Mouse (Mus musculus) 3134 (cell line): Measurements from ENCODE around the gene Vat1l.

Source experiments
- DNase-seq: peaks from one replicate; pipeline ENCODE4 v3.0.0-alpha.2; 2011; ENCODE audit warnings: low spot score; ENCODE audit not compliant: insufficient read length; ENCODE audit errors: extremely low read depth

The Vat1l gene

DNA sequence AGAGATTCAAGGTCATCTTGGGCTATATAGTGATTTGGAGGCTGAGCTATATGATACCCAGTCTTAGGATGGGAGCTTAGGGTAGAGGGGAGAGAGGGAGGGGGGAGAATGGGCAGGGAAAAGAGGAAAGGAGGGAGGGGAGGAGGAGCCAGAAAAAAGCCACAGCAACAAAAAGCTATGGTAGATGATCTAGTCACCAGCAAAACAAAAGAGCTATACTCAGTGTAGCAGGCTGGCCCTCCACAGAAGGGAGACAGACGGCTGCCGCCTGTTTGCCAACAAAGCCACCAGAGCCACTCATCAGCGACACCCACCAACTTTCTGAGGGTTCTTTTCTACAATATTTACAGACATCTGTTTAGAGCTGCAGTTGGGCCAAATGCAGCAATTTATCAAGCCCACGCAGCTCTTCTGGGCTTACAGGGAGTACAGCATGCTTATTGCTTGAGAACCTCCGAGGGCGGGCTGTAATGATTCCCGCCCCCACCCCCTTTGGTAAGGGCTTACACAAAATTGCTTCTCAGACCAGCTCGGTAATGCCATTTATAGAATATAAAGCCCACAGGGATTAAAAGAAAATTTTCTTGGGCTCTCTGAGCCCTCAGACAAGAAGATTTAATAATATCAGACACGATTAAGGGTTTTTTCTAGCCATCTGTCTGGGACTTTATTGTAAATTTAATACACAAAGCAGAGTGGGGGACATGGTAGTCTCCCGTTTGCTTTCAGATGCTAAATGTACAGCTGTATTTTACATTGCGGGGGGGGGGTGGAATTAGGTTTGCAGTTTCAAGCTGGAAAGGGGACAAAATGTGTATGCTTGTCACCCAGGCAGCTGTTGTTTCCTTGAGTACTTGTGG is 89.7 kb downstream of the Vat1l start:
- no peak for DNase-seq

DNA sequence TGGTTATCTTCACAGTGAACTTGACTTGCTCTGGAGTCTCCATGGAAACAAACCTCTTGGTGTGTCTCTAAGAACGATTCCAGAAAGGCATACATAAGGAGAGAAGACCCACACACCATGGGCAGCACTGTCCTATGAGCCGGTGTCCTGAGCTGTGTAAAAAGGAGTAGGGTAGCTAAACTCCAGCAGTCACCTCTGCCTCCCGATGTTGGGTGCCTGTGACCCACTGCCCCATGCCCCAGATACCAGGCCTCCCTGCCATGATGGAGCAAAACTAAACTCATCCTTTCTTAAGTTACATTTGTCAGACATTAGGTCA is 90.3 kb downstream of the Vat1l start:
- no peak for DNase-seq

DNA sequence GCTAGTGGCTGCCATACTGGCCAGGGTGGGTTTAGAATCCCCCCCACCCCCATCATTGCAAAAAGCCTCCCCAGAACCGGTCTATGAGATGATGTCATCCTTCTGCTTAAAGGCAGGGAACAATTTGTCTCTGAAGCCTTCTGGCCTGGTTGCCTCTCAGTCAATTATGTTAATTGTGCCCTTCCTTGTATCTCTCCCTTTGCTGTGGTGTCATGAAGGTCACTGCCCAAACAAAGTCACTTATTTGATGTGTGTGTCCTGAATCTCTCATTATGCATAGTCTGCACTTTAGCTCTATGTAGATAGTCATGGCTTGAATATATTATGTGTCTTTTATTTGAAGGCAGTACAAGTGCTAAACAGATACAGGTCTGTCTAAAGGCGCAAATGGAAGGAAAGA is 92.8 kb downstream of the Vat1l start:
- no peak for DNase-seq

GRCm38 (mm10) chr8:114300072-114300471 is 94.7 kb downstream of the Vat1l start:
- DNase-seq = no peak

DNA sequence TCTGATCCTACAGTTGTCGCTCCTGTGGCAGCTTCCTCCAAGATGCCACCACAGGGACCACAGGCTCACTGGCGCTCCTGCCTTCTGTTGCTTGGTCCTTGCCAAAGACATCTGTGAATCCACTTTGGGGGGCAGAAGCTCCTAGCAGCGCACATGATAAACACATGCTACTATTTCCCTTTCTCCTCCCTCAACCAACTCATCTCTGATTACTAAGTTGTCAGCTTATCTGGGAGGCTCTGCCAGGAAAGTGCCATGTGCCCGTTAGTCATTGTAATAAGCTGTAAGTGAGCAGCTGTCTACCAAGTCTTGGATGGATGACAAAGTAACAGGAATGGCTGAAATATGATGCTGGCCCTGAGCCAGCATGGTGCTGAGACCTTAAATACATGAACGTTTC is 100.9 kb downstream of the Vat1l start:
- DNase-seq = no peak

DNA sequence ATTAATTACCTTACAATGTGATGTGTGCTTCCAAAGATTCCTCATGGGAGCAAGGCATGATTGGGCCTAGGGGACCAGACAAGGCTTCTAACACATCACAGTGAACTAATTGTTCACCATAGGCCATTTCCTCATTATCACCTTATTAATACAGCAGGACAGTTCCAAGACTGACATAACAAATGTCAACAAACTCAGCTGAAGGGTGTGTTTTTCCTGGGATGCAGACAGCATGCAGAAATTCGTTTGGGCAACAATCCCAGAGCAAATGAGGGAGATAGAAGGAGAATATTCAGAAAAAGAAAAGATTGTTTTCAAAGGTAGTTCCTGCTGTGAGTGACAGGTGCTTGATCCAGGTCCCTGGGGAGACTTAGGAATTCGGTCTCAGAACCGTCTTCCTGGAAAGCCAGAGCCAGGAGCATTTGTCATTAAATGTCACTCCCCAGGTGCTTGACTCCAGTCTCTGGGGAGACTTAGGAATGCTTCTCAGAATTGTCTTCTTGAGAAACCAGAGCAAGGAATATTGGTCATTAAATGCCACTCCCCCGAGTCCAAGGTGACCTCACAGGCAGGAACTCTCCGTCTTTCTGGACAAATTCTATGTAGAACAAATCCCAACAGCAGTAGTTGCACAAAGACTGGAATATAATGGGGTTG is 109.4 kb downstream of the Vat1l start:
- no peak for DNase-seq

- DNase-seq = no peak
These were observed 112.7 kb downstream of the Vat1l start for GRCm38 (mm10) chr8:114318161-114318560.

GRCm38 (mm10) chr8:114322096-114322495 is 116.7 kb downstream of the Vat1l start:
- DNase-seq = no peak

DNA sequence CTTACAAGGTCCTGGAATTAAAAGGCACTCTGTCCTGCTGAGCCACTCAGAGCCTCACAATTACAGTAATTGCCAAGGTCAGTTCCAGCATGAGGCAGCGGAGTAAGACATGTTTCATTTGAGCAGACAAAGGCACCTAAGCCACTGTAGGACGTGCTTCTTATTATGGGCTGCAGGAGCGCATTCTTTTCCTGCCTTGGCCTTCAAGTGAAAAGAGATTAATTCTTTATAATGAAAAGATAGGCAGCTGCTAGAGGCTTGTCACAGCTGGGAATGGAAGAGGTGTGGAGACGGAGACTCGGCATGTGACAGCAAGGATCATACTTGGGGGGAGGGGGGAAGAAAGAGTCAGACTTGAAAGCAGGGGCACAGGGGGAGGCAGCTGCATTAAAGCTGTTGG is 126.5 kb downstream of the Vat1l start:
- DNase-seq = no peak

DNA sequence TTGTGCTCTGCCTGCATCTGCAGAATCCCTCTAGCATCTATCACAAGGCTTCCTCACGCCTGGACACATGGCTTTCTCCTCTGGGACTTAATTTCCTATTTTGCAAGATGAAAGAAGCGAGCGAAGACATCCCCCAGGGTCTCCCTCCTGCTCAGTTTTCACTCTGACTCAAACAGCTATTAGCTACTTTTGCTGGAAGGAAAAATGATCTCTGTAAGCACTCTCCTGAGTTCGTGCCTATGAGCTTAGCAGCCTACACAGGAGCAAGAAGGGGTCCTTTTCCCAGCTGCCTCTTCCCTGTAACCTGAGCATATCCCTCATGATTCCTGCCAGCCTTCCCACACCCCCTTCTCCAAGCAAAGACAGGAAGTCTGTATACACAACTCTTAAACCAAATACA is 127.5 kb downstream of the Vat1l start:
- no peak for DNase-seq

DNA sequence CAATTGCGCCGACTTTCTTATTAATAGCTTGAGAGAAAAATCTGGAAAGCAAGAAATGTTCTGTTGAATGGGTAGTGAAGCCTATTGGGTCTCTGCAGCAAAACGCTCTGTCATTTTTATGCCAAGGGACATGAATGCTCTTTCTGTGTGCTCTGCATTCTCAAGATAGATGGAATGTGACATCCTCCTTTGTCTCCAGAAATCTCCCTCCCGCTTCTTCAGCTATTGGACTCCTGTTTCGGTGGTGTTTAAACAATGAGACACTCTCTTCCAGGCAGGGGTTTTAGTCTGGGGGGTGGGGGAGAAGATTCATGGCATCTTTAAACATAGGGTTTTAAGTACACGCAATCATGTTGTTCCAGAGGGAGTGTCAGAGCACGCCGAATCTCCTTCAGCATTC is 130.3 kb downstream of the Vat1l start:
- DNase-seq = no peak

- no peak for DNase-seq
These were observed 136.9 kb downstream of the Vat1l start for GRCm38 (mm10) chr8:114342276-114342675.

DNA sequence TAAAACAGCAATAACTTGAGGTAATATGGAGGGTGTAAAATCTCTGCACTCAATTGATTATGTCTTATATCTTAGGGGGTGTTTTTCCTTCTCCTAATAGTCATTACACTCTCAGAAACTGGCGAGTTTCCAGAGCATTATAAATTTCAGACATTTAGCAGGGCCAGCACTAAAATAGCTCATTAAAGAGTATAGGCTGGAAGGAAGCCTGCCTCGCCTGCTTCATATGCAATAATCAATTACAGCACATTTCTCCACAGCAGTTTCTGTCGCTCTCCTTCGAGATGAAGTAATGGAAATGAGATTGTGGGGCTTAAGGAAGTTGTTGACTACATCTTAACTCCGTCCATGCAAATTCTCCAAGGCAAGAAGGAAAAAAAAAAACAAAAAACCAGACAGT is 139.4 kb downstream of the Vat1l start:
- DNase-seq = no peak

DNA sequence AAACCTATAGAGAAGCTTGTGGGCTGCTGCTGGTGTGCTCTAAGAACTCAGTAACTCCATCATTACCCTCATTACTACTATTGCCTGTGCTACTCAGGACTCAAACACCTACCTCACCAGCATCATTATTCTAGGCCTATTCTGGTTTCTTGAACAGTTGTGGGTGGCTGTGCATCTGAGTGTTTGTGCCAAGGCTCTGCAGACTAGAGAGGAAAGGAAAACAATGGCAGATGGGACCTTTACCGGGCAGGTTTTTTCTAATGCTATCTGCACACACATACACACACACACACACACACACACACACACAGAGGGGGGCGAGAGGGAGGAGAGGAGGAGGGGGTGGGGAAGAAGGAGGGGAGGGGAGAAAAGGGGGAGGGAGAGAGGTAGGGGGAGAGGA is 140.6 kb downstream of the Vat1l start:
- DNase-seq = no peak

- no peak for DNase-seq
These were observed 146.4 kb downstream of the Vat1l start for GRCm38 (mm10) chr8:114351643-114352427.

- DNase-seq = no peak
These were observed 155.1 kb downstream of the Vat1l start for GRCm38 (mm10) chr8:114360506-114360905.

GRCm38 (mm10) chr8:114363167-114363566 is 157.8 kb downstream of the Vat1l start:
- DNase-seq = no peak

DNA sequence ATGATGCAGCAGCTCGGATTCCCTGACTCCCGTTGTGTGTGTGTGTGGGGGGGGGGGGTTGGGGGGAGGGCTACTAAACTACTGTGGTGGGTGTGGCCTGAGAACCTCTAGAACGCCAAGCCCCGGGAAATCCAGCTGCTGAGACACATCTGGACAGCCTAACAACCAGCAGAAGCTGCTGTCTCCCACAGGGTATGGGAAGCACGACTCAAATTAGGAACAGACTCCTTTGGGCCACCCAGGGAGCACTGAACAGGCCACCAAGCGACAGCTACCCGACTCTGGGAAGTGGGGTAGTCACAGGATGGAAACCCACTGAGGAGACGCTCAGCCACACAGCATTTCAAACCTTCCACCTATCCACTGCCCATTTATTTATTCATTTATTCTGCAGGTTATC is 158.2 kb downstream of the Vat1l start:
- DNase-seq = no peak

GRCm38 (mm10) chr8:114369038-114369976 is 163.9 kb downstream of the Vat1l start:
- DNase-seq = peak; percentile 11

DNA sequence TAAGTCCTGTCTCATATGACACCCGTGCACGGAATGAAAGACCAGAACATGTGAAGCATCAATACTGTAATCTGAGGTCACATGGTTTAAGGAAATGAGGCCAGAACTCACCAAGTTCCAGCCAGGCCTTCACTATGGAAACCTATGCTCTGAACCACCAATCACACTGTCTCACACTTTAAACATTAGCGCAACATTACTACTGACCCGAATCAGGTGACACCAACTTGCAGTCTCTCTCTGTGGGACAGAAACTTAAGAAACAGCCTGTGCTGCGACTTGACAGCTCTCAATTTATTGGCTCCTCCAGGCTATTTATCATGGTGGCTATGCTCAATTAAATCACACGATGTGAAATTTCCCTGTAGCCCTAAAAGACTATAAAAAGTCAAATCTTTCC is 169.0 kb downstream of the Vat1l start:
- no peak for DNase-seq

- no peak for DNase-seq
These were observed 178.8 kb downstream of the Vat1l start for GRCm38 (mm10) chr8:114384189-114384588.
